Mouse (Mus musculus): ENCODE data around the gene Trim2. TPM values are rescaled to one million over a fixed set of nuclear protein-coding genes. Genes with fewer than 3 reads are reported as not detected.

The Trim2 gene
- polyA plus RNA-seq, 1 experiment from 2014 or later, result 159 TPM

DNA sequence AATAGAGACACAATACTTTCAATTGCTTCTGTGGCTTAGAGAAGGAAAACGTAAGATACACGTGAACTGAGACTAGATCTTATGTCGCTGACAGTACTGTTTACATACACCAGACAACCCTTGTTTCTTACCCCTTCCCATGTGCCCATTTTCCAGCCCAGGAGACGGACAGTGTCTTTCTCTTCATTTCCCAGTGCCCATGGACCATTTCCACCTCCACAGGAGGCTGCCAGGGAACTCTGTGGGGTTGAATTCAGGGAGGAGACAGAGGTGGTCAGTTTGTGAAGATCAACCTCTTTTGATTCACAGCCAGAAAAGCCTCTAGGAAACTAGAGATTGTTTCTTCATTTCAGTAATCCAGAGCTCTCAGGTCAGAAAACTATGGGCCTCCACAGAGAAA is 5.0 kb downstream of the Trim2 start:
- no peak for ATAC-seq (replicated peaks)
- H3K27me3 ChIP-seq (replicated peaks), result no peaks in the 10 kb centered on the region
- no peak overlapping the region for H3K9ac ChIP-seq
- 64% methylated on average over 4 of the region's 4 CpGs for WGBS
- H3K4me2 ChIP-seq, result peak overlapping the region; percentile 66
- H3K9me3 ChIP-seq, result no peaks in the 10 kb centered on the region
- H3K36me3 ChIP-seq (replicated peaks), result no peaks in the 10 kb centered on the region
- H3K27ac ChIP-seq, result peak overlapping the region; percentile 24
- H3K4me3 ChIP-seq, result peak overlapping the region; percentile 48; the same call in 1 of the 2 replicates
- peaks cover 47% of the 10 kb centered on the region for H3K4me1 ChIP-seq

DNA sequence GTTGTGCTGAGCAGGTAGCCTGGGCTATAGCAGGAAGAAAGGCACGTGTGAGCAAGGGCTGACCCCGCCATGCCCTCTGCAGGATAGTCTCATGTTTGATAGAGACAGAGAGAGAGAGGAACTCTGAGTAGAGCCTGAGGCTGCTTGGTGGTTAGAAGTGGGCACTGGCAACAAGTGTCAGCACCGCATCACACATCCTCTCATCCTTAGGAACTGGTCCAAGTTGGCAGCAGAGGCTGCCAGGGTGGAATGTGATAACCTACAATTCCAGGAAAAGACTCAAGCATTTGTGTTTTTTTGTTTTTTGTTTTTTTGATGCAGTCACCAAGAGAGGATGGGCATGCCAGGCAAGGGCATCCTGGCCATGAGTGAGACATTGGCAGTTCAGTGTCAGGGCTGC is 8.5 kb downstream of the Trim2 start:
- no peaks in the 10 kb centered on the region for H3K36me3 ChIP-seq (replicated peaks)
- no peak overlapping the region for H3K4me3 ChIP-seq
- 61% methylated on average over 3 of the region's 3 CpGs for WGBS
- H3K4me1 ChIP-seq, result peaks cover 22% of the 10 kb centered on the region
- H3K27ac ChIP-seq, result no peak overlapping the region
- no peak overlapping the region for H3K4me2 ChIP-seq
- no peaks in the 10 kb centered on the region for H3K27me3 ChIP-seq (replicated peaks)
- no peak for ATAC-seq (replicated peaks)
- no peaks in the 10 kb centered on the region for H3K9me3 ChIP-seq
- H3K9ac ChIP-seq, result no peak overlapping the region

DNA sequence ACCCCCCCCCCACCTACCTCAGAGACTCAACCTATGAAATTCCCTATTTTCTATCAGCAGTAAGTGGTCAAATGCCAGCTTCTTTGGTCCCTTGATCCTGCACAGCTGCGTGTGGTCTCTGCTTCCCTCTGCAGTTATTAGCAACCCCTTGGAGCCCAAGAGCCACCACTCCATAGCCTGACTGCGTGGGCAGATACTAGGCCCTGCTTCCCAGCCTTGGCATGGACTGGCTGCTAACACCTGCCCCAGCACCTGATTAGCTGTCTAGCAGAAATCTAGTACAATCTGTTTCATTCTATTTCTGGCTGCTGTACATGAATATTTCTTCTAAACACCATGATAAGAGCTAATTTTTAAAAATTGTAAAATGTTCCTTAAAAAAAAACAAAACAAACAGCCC is 10.0 kb downstream of the Trim2 start:
- Histone ChIP-seq H3K9me3 (no peaks in the 10 kb centered on the region), H3K27me3 (replicated peaks) (no peaks in the 10 kb centered on the region), H3K36me3 (replicated peaks) (no peaks in the 10 kb centered on the region), H3K27ac (no peak overlapping the region), H3K4me3 (no peak overlapping the region), H3K9ac (no peak overlapping the region), H3K4me2 (no peak overlapping the region), H3K4me1 (peaks cover 7% of the 10 kb centered on the region)
- no peak for ATAC-seq (replicated peaks)
- WGBS, result 40% methylated on average over 2 of the region's 2 CpGs

DNA sequence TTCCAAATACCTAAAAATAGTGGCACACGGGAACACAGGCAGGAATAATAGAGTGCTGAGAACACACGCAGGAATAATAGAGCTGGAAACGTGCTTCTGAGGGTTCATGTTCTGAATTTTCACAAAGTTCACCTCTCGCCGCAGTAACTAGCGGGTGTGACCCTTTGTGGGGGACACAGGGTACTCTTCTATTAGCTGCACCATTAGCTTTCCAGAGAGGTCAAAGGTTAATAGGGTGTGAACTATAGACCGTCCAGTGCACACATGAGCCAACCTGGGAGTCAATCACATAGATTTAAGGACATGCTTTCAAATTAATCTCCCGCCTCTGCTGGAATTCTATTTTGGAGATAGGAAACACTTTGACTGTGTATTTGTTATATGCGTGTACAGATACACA is 11.9 kb downstream of the Trim2 start:
- Histone ChIP-seq H3K27ac (no peak overlapping the region), H3K9ac (no peak overlapping the region)
- WGBS, result 56% methylated on average over 9 of the region's 9 CpGs

DNA sequence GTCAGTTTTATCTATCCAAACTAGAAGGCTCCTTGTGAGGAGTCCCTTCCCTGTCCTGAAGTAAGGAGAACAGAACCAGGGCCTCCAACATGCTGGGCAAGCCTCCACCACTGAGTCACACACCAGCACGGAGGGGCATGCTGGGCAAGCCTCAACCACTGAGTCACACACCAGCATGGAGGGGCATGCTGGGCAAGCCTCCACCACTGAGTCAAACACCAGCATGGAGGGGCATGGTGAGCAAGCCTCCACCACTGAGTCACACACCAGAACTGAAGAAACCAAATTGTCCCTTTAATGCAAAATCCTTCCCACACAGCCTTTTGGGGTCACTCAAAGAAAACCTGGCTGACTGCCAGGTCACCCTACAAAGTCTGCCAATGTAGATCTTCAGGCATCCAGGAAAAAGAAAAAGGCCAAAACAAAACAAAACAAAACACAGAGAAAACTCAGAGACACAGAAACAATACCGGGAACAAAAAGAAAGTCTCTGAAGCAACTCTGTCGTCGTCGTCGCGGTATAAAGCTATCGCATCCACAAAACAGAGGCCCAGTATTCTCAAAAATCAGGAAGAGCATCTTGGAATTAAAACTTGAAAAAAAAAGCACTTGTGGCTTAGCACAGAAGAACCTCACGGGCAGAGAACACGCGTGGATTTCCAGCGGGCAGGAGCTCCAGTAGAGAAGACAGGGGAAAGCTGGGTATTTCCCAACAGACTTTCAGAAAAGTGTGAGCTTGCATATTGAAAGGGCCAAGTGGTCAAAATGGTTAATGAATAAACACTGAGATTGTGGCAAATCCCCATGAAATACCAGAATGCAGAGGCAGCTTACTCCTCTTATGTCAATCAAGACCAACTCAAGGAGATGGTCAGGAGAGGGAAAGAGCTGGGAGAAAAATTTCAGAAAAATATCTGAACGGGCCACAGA is 12.7 kb downstream of the Trim2 start:
- no peak overlapping the region for H3K27ac ChIP-seq
- peaks cover 4% of the 10 kb centered on the region; the same call in 1 of the 2 replicates for H3K4me1 ChIP-seq

More for the DNA sequence above, 11.9 kb downstream of the Trim2 start:
- Histone ChIP-seq H3K4me3 (no peak overlapping the region), H3K9me3 (no peaks in the 10 kb centered on the region), H3K27me3 (replicated peaks) (no peaks in the 10 kb centered on the region), H3K4me1 (peaks cover 4% of the 10 kb centered on the region; the same call in 1 of the 2 replicates), H3K36me3 (replicated peaks) (no peaks in the 10 kb centered on the region), H3K4me2 (no peak overlapping the region)
- no peak for ATAC-seq (replicated peaks)

DNA sequence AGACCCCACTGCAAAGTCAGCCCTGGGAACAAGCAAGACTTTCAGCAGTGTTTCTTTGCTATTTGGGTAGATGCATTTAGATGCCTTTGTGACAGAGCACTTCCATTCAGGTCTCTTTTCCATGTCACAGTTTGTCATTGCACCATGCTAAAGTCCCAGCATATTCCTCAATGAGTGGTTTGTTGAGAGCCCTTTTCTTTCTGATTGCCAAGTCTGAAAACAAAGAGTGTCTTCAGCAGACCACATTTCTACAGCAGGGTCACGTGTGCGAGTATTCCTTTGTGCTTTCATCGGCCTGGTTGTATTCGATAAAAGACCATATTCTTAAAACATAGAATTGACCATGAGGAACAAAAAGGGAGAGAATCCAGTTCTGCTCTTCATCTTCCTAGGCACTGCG is 14.4 kb downstream of the Trim2 start:
- WGBS, result 77% methylated on average over 5 of the region's 5 CpGs
- Histone ChIP-seq H3K4me2 (no peak overlapping the region), H3K4me3 (no peak overlapping the region), H3K4me1 (peaks cover 4% of the 10 kb centered on the region; the same call in 1 of the 2 replicates), H3K9me3 (no peaks in the 10 kb centered on the region), H3K27ac (no peak overlapping the region), H3K27me3 (replicated peaks) (no peaks in the 10 kb centered on the region), H3K36me3 (replicated peaks) (no peaks in the 10 kb centered on the region), H3K9ac (no peak overlapping the region)
- no peak for ATAC-seq (replicated peaks)

More for the DNA sequence above, 12.7 kb downstream of the Trim2 start:
- 56% methylated on average over 13 of the region's 13 CpGs for WGBS
- Histone ChIP-seq H3K4me3 (no peak overlapping the region), H3K27me3 (replicated peaks) (no peaks in the 10 kb centered on the region), H3K9ac (no peak overlapping the region), H3K9me3 (no peaks in the 10 kb centered on the region), H3K36me3 (replicated peaks) (no peaks in the 10 kb centered on the region), H3K4me2 (no peak overlapping the region)
- no peak for ATAC-seq (replicated peaks)

DNA sequence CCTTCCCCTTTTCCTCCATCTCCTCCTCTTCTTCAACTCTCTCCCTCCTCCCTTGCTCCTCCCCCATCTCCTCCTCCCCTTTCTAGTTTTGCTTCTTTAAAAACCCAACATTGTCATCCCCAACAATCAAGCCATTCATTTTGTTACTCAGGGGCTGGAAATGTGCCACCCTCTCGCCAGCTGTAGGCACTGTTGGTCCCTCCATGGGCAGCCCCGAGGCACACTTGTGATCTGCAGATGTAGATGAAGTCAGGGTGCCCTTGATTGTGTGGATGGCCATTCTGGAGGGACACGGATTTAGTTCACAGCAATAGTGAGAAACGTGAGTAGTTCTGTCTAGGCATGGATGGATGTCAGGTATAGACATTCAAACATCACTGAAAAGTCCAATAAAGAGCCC is 17.7 kb downstream of the Trim2 start:
- Histone ChIP-seq H3K9me3 (no peaks in the 10 kb centered on the region), H3K27me3 (replicated peaks) (no peaks in the 10 kb centered on the region), H3K9ac (no peak overlapping the region), H3K27ac (no peak overlapping the region), H3K4me2 (no peak overlapping the region), H3K36me3 (replicated peaks) (no peaks in the 10 kb centered on the region), H3K4me1 (peaks cover 16% of the 10 kb centered on the region), H3K4me3 (no peak overlapping the region)
- 74% methylated on average over 4 of the region's 4 CpGs for WGBS
- ATAC-seq (replicated peaks), result no peak

DNA sequence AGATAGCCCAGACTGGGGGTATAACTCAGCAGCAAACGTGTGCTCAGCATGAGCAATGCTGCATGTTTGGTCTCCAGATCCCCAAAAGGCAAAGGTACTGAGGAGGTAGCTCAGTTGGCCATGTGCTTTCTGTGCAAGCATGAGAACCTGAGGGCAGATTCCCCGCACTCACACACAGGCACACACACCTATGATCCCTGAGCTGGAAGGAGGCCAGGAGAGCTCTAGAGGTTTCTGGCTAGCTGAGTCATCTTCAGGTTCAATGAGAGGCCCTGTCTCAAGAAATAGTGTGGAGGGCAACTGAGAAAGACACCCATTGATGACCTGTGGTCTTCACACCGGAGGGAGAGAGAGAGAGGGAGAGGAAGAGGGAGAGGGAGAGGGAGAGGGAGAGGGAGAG is 19.4 kb downstream of the Trim2 start:
- H3K4me1 ChIP-seq, result peaks cover 23% of the 10 kb centered on the region
- H3K4me2 ChIP-seq, result no peak overlapping the region
- no peaks in the 10 kb centered on the region for H3K36me3 ChIP-seq (replicated peaks)
- H3K27ac ChIP-seq, result no peak overlapping the region
- no peak overlapping the region for H3K4me3 ChIP-seq
- WGBS, result 82% methylated on average over 2 of the region's 3 CpGs
- H3K9me3 ChIP-seq, result no peaks in the 10 kb centered on the region
- no peaks in the 10 kb centered on the region for H3K27me3 ChIP-seq (replicated peaks)
- ATAC-seq (replicated peaks), result no peak
- H3K9ac ChIP-seq, result no peak overlapping the region

DNA sequence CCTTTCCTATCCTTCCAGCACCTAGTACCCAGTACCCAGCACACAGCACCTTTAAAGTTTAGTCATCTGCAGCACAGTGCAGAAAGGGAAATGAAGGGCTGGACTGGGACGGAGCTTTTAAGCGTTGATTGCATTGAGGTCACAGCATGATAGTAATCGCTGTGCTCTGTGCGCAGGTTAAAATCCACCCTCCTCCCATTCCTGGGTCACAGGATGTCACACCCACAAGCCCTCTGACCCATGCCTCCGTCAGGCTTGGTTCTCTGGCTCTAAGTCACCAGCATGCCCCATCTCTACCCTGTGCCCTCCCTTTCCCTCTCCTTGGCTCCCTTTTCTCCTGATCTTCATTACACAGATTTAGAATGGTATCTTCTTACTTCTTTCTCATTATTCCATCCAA is 20.4 kb downstream of the Trim2 start:
- no peaks in the 10 kb centered on the region for H3K9me3 ChIP-seq
- H3K4me1 ChIP-seq, result peaks cover 32% of the 10 kb centered on the region
- 80% methylated on average over 5 of the region's 5 CpGs for WGBS
- ATAC-seq (replicated peaks), result no peak
- H3K4me2 ChIP-seq, result no peak overlapping the region
- H3K4me3 ChIP-seq, result no peak overlapping the region
- no peaks in the 10 kb centered on the region for H3K27me3 ChIP-seq (replicated peaks)
- no peak overlapping the region for H3K27ac ChIP-seq
- no peak overlapping the region for H3K9ac ChIP-seq
- H3K36me3 ChIP-seq (replicated peaks), result no peaks in the 10 kb centered on the region

DNA sequence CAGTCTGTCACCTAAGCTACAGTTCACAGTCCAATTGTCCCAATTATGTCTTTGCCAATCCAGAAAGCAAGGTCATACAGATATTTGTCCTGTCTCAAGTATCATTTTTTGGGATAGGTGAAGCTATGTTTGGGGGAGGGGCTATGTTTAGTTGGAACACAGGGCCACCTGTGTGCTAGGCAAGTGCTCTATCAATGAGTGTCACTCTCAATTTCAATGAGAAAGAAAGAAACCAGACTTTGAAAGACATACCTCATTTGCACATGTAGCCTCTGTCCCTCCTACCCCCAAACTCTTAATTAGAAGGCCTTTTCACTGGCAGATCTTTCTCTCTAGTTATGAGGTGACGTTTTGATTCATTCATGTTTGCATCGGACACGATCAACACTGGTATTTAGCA is 21.9 kb downstream of the Trim2 start:
- no peaks in the 10 kb centered on the region for H3K9me3 ChIP-seq
- no peak overlapping the region for H3K4me2 ChIP-seq
- no peak overlapping the region for H3K9ac ChIP-seq
- H3K27me3 ChIP-seq (replicated peaks), result no peaks in the 10 kb centered on the region
- peaks cover 32% of the 10 kb centered on the region for H3K4me1 ChIP-seq
- no peak for ATAC-seq (replicated peaks)
- 69% methylated on average over 3 of the region's 3 CpGs for WGBS
- H3K27ac ChIP-seq, result no peak overlapping the region
- no peaks in the 10 kb centered on the region for H3K36me3 ChIP-seq (replicated peaks)
- H3K4me3 ChIP-seq, result no peak overlapping the region

DNA sequence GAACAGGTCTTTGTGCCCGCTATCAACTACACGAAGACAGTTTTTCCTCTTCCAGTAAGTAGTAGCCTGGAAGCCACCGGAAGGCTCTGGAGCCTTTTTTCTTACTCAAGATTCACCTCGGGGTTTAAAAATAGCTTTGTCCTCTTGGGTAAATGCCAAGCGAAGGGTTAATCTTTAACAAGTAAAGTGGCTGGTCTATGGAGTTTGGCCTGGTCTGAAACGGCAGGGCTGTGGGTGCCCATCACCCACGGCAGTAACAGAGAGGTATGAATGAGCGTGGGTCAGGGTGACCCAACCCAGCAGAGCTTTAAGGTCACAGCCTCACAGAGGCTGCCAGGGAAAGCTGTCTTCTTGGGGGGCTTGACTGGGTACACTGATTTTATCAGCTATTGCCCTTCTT is 23.2 kb downstream of the Trim2 start:
- Histone ChIP-seq H3K9me3 (no peaks in the 10 kb centered on the region), H3K36me3 (replicated peaks) (no peaks in the 10 kb centered on the region), H3K27ac (no peak overlapping the region), H3K4me1 (peaks cover 32% of the 10 kb centered on the region), H3K4me2 (no peak overlapping the region), H3K9ac (no peak overlapping the region), H3K4me3 (no peak overlapping the region), H3K27me3 (replicated peaks) (no peaks in the 10 kb centered on the region)
- WGBS, result 74% methylated on average over 8 of the region's 8 CpGs
- ATAC-seq (replicated peaks), result no peak

DNA sequence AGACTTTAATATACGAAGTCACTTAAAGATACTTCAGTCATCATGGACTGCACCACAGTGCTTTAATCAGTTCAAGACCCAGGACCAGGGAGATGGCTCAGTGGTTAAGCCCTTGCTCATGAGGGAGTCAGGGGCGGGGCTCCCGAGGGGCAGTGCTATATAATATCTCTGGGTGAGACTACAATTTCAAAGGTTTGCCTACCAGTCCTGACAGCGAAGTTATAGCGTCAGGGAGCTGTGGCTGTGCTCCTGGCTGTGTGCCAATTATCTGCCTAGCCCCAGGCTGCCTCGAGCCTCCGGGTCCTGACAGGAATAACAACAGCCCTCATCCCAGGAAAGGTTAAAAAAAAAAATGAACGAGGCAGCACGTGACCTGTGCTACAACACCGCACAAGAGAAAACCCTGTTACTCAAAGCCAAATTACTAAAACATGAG is 24.7 kb downstream of the Trim2 start:
- no peak overlapping the region for H3K27ac ChIP-seq
- peaks cover 32% of the 10 kb centered on the region for H3K4me1 ChIP-seq
- peak; percentile 69 for ATAC-seq (replicated peaks)
- H3K4me3 ChIP-seq, result no peak overlapping the region
- WGBS, result 25% methylated on average over 10 of the region's 10 CpGs
- no peak overlapping the region for H3K9ac ChIP-seq
- H3K9me3 ChIP-seq, result no peaks in the 10 kb centered on the region
- H3K36me3 ChIP-seq (replicated peaks), result no peaks in the 10 kb centered on the region
- no peaks in the 10 kb centered on the region for H3K27me3 ChIP-seq (replicated peaks)
- peak overlapping the region; percentile 7; the same call in 1 of the 2 replicates for H3K4me2 ChIP-seq

DNA sequence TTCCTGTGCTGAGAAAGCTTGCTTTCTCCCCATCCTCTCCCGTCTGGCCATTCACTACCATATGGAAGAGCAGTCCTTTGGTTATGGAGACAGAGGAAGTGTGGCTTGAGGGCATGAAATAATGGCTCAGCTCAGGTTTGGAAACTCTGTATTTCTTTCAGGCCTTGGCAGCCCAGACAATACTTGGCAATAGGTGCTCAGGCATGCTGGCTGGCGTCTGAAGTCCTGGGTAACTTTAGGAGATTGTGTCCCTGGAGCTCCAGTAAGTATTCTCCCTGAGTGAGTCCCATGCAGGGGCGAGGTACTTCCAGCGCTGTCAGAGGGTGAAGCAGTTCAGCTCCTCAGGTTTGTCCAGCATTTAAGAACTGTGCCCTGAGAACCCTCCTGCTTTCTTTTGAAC is 27.9 kb downstream of the Trim2 start:
- Histone ChIP-seq H3K27me3 (replicated peaks) (no peaks in the 10 kb centered on the region), H3K4me2 (no peak overlapping the region), H3K9me3 (no peaks in the 10 kb centered on the region), H3K36me3 (replicated peaks) (no peaks in the 10 kb centered on the region), H3K9ac (no peak overlapping the region), H3K27ac (no peak overlapping the region), H3K4me3 (no peak overlapping the region), H3K4me1 (peaks cover 16% of the 10 kb centered on the region)
- 80% methylated on average over 4 of the region's 4 CpGs for WGBS
- ATAC-seq (replicated peaks), result no peak
